Mouse (Mus musculus) large intestine, adult 2 months (tissue): ENCODE results near the gene Sec22a. TPM values are rescaled to one million over a fixed set of nuclear protein-coding genes. Genes with fewer than 3 reads are reported as not detected.

Experiments used
- DNase-seq: peaks from one replicate; pipeline ENCODE4 v3.0.0-alpha.2; 2012; ENCODE audit warnings: low read depth, low spot score
- WGBS: fragments of 180-500 bp; shearing (Covaris S2); methylation state at CpG from one replicate; pipeline ENCODE4 v1.1.7; 2018; 5-methylcytosine and 5-hydroxymethylcytosine counted together
- polyA plus RNA-seq: library from polyadenylated mRNA; depleted of rRNA; stranded (reverse); fragments of >200 nt; gene quantifications from 2 replicates; pipeline ENCODE4 v1.2.3, GENCODE M21; 2012

The Sec22a gene
- polyA plus RNA-seq, 1 experiment, result 26.1 TPM

DNA sequence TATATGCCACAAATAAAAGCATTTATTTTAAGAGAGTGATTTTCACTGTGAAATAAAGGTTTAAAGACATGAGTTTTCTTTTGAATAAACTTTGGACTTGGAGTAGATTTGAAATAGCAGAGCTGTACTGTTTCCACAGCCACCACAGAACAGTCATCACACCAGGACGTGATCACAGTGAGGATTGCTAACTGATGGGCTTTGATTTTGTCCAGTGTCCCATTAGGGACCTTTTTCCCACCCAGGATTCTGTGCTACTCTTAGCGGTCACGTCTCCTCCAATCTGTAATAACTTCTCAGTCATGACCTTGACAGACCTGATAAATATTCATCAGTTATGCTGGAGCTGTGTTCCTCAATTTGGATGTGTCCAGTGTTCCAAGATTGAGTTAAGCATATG is 48.2 kb downstream of the Sec22a start:
- WGBS, result 84% methylated on average over 3 of the region's 3 CpGs

DNA sequence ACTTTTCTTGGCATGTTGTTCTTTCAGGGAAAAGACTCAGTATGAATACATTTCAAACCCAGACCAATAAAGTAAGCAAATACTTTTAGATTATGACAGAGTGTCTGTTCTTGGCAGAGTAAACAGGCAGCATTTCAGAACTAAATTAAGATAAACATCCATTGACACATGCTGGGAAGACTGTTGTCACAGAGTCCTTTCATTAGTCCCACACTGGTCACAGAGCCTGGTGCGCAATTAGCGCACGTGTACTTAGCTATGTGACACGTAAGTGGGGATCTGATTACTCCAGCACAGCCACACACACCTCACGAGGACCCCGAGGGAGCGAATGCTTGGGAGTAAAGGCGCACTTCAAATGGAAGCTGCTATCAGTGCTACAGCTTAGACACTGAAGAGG is 52.1 kb downstream of the Sec22a start:
- no peak for DNase-seq
- 78% methylated on average over 8 of the region's 8 CpGs for WGBS

More for the DNA sequence above, 48.2 kb downstream of the Sec22a start:
- no peak for DNase-seq

DNA sequence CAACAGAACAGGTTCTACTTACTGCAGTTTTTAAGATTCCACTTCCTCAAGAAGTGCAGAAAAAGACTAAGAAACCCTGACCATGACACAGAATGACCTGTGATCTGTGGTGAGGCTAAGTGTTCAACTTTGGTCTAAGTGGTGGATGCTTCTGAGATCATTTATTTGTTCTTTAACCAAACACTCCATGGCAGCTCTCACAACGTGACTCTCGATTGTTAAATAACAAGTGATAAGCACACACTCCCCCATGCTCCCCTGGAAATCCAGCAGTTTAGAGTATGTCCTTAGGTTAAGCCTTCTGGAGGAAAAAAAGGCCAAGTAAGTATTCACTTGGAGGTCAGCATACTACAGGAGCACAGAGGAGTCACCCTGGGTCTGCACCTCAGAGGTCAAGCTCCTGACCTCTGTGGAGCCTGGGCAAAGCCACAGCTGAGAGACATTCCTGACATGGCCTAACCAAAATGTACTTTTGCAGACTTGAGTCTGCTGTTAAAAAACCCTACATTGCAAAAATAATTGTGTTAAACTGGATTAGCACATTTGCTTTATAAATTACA is 53.1 kb downstream of the Sec22a start:
- 27% methylated on average over 2 of the region's 2 CpGs for WGBS
- DNase-seq, result no peak

DNA sequence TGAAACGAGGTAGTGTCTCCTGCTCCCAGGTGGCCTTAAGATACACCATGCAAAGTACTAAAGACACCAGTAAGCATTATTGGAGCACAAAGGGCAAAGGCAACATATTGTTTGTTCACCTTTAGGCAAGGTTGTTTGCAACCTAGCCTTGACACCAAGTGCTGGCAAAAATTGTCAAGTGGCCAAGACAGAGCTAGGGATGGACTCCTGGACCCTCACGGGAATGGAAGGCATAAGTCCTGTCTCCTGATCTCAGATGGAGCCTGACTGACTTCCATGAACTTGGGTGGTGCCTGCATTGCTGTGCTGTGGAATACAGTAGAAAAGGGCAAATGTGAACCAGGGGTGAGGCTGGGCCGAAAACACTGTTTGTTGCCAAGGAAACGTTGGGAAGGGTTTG is 54.1 kb downstream of the Sec22a start:
- no peak for DNase-seq
- WGBS, result 76% methylated on average over 4 of the region's 4 CpGs

DNA sequence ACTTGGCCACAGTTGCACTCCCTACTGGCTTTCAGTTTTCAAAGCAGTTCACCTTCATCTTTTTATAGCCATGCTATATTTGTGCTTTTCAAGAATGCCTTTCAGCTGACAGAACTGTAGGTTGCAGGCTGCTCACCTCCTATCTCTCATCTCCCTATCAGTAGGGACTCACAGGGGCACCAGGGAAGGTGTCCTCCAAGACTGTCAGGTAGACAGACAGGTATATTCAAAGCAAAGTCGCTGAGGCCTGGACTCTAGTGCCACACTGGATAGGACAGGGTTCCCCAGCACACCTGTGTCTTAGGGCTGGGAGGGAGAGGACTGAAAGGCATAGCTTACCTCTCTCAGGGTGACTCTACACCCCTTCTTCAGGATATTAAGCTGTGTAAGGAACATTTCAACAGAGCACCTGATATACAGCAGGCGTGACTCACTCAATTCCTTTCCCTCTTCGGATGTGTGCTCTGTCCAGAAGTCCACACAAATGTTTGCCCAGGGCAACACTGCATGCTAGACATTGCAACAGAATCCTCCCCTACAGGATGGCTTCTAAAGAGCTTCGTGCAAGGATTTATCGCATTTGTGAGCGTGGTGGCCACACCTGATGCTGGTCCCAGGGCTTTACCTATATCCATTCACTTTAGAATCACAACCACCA is 55.1 kb downstream of the Sec22a start:
- no peak for DNase-seq
- WGBS, result 80% methylated on average over 6 of the region's 6 CpGs

DNA sequence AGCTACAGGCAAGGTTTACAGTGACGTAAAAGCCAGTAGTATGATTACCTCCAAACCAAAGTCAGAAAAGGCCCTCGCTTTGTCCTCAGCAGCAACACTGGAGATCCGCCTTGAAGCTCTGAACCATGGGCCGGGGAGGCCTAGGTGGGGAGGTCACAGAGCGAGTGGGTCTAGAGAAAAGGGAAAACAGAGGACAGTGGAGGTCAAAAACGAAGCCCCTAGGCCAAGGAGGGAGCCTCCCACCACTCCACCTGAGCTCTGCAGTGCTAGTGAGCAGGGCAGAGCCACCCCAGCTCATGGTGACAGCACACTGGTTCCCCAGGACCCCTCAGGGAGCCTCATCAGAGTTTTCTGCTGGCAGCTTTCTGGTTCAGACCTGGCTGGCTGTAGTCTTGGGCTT is 55.7 kb downstream of the Sec22a start:
- DNase-seq, result no peak
- WGBS, result 92% methylated on average over 6 of the region's 6 CpGs

DNA sequence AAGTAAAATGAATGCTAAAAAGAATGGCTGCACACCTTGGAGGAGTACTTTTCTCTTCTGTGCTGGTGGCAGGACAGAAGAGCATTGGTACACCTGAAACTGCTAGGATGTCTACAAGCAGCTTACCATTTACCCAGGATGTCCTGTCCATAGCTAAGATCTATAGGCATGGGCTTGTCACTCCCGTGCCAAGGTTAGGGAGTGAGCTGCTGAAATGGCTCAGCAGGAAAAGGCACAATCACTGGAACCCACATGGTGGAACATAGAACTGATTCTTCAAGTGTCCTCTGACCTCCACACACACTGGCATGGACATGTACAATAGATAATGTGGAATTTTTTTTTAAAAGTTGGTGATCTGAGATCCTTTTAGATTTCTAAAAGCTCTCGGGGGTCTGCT is 56.4 kb downstream of the Sec22a start:
- WGBS, result 92% methylated on average over 2 of the region's 2 CpGs
- no peak for DNase-seq

DNA sequence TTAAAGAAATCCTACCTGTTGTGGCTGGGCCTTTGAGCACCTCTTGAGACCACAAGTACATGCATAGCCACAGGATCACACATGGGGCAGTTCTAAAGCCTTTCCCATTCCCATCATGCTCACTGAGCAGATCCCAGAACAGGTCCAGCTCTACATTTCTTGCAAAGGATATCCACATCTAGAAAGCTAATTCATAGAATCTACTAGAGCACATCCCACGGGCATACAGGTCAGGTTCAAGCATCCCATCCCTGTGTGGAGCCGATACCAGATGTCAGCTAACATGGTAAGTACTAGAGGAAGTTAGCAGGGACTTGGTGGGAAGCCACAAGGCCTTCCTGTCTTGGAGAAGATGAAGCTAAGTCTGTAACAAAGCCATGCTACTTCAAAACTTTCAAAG is 57.1 kb downstream of the Sec22a start:
- no peak for DNase-seq
- 89% methylated on average over 2 of the region's 2 CpGs for WGBS

DNA sequence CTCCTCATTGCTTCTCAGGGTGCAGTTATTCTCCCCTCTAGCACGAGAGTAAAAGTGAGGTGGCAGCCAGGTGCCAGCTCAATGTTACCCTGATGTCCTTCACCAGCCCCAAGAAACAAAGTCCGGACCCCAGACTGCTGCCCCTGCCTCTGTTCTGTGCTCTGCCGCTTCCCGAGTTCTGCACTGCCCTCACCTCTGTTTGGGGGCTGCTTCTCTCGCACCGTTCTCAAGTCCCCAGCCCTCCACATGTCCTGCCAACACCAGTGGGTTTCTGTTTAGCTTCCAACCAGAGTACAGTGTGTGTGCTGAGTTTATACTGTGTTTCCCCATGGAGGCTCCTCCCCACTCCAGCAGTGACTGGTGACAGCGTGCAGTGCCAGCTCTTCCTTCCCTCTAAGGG is 58.5 kb downstream of the Sec22a start:
- no peak for DNase-seq
- WGBS, result 84% methylated on average over 7 of the region's 7 CpGs

DNA sequence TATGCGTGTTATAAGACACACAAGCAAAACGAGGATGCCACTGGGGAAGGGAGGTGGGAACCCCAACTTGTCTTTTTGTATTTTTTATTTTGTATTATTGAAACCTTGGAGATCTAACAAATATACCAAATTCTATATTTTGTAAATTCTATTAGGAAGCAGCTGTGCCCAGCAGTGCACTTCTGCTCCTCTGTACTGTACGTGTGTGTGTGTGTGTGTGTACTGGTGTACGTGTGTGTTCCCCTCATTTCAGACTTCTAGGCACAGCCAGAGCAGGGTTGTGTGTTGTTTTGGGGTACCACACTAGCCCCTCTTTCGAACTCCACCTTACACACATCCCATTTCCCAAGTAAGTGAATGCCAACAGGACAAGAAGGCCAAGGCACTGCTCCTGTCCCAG is 59.3 kb downstream of the Sec22a start:
- 87% methylated on average over 5 of the region's 5 CpGs for WGBS
- no peak for DNase-seq

DNA sequence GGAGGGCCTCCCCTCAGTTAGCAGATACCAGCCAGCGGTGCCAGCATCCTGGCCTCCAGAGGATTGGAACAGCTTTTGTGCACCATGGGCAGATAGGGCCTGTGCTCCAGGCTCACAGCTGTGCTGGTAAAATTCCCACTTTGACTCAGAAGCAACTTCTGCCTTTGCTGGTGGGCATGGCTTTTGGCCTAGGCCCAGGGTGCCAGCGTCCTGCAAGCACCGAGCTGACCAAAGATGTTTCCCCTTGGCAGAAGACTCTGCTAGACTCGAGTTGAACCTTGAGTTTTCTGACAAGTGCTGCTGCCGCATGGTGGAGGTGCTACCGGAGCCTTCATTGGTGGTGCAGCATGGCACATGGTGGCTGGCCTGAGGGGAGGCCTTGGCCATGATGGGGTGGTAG is 60.0 kb downstream of the Sec22a start:
- no peak for DNase-seq
- WGBS, result 90% methylated on average over 6 of the region's 6 CpGs

DNA sequence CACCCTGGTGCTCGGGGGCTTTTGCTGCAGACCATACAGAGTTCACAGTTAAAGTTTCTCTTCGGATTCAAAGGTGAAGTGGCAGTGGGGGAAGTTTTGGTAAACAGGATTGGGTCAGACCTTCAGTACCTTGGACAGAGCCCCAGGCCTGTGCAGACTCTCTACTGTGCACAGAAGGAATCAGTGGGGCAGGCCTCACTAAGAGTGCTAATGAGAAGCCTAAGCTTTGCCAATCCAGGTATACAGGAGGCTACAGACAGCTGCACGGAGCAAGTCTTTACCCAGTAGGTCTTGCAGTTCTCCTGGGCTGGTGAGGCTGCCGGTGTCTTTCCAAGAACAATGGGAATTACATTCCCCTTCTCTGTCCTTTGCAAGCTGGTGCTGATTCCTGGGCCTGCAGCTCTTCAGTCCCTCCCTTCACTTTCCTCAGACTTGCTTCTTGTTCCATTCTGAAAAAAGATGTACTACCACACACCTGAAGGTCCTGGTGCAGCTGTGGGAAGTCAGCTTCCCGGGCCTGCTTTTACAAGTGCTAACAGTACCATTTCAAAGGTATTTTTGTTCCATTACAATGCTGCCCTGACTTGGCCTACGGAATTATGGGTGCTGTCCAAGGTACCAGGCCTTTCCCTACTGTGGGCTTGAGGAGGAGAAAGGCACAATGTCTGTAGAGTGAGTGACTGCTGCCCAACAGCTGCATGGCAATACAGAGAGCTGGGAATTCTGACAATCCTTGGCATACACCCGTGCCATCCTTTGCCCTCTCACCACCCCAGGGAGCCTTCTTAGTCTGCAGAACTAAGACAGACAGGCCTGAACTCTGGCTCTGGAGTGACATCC is 61.1 kb downstream of the Sec22a start:
- 51% methylated on average over 7 of the region's 7 CpGs for WGBS
- no peak for DNase-seq

DNA sequence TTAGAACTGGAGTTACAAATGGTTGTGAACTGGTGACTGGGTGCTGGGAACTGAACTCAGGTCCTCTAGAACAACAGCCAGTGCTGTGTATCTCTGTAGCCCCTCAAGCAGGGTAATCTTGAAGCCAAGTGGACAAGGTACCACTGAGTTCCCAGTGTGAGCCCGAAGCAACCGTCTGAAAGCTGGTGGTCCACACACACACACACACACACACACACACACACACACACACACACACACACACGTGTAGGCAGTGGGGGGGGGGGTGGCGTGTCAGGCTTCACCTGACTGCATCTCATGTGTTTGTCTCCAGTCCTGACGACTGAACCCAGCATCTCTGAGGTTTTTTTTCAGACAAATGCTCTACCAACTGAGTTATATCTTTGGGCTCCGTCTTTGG is 63.6 kb downstream of the Sec22a start:
- DNase-seq, result no peak
- 93% methylated on average over 6 of the region's 6 CpGs for WGBS

DNA sequence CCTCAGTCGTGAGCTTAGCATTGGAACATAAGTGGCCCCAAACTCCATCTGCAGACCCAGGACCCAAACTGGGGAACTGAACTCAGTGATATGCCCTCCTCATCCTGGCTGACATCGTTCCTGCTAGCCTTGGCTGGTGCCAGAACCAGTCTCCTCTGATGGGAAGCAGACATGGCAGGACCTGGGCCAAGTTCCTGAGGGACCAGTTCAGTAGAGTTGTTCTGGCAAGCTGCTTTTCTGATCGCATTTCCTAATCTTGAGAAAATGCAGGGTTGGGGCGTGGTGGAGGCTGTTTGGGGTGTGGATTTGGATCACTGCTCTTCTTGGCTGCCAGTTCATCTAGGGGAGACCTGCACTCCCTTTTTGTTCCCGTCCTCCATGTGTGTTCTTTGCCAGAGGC is 65.9 kb downstream of the Sec22a start:
- no peak for DNase-seq
- WGBS, result 61% methylated on average over 5 of the region's 5 CpGs

DNA sequence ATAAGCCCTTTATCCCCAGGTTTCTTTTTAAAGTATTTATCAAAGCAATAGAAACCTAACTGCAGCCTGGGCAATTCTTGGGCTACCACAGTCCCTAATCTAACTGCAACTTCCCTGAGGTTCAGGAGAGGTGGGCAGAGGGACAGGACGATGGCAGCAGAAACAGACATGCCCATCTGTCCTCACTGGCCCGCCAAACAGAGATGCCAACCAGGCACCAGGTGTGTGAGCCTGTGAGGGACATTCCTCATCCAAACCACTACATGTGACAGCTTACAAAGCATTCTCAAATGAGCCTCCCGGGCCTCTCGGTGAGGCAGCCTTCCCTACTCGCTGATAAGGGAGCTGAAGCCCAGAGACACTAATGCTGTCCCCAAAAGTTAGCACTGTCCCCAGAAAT is 76.5 kb downstream of the Sec22a start:
- 93% methylated on average over 5 of the region's 5 CpGs for WGBS
- DNase-seq, result no peak

DNA sequence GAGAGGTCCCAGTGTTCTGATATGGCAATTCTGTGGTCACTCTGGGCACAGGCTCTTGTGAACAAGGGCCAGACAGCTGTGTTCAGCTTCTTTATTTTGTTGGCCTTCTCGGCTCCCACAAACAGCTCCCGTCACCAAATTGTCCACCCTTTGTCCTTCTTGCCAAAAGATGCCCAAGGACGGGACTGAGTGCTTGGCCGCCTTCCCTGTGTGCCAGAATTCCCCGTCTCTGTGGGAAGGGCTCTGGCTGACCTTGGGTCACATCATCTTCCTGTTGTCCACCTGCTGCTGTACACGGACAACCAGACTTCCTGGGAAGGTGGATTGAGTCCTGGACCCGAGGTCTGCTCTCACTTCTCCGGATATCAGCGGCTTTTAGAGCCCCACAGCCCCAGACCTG is 77.9 kb downstream of the Sec22a start:
- WGBS, result 80% methylated on average over 9 of the region's 9 CpGs
- DNase-seq, result no peak

DNA sequence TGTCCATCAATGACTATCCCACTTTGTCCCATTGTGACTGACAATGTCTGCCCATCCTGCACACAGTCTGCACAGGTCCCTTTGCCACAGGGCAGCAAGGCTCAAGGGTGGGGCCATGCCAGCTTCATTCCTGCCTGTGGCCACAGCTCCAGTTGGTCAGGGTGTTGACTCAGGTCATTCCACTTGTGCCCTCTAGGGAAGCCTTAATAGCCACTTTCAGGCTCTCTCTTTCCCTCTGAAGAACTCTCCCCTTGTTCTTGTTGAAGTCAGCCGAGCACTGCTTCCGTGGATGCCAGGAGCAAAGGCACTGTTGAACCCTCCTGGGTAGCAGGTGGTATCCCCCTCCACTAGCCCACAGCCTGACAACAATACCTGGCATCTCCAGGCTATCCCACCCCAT is 81.3 kb downstream of the Sec22a start:
- no peak for DNase-seq
- WGBS, result 80% methylated on average over 2 of the region's 2 CpGs

DNA sequence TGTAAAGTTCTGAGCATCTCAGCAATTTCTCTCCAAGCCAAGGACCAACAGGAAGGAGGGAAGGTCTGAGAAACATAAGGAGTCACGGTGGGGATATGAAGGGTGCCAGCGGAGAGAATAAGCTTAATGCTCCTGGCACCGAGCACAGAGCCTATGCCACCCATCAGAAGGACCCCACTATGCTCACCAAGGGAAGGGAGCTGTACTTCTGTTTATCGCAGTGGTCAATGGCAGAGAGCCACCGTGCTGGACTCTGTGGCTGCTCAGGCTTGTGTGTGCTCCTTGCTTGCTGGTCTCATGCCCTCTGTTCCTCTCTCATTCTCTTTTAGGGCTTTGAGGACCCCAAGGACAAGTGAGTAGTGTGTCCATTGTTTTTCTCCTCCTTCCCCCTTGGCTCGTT is 85.6 kb downstream of the Sec22a start:
- WGBS, result 80% methylated on average over 6 of the region's 6 CpGs
- DNase-seq, result no peak

DNA sequence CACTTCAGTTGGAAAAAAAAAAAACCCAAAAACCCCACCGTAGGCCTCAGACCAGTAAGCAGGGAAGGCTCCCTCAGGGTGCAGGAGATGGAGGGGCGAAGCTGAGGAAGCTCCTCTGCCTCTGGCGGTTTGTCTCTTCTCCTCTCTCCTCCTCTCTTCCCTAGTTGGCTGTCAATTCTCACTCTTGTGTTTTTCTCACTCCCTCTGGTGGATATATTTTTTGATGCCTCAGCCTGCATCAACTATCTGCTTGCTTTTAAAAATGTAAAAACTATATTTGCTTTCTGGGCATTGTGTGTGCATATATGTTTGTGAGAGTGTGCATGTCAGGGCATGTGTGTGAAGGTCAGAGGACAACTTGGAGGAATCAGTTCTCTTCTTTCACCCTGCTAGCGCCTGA is 91.3 kb downstream of the Sec22a start:
- 69% methylated on average over 4 of the region's 4 CpGs for WGBS
- no peak for DNase-seq

DNA sequence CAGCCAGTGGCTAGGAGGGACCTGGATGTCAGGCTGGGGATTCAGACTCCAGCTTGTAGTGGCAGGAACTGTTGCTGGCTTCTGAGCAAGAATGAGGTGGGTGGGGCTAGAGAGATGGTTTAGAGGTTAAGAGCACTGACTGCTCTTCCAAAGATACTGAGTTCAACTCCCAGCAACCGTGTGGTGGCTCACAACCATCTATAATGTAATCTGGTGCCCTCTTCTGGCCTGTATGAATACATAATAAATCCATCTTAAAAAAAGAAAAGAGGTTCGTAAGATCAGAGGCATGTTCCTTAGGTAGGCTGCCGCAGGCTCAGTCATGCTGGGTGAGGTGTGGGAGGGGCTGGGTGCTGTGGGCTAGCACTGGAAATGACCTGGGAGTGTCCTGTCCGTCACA is 92.1 kb downstream of the Sec22a start:
- WGBS, result 51% methylated on average over 4 of the region's 4 CpGs
- no peak for DNase-seq

DNA sequence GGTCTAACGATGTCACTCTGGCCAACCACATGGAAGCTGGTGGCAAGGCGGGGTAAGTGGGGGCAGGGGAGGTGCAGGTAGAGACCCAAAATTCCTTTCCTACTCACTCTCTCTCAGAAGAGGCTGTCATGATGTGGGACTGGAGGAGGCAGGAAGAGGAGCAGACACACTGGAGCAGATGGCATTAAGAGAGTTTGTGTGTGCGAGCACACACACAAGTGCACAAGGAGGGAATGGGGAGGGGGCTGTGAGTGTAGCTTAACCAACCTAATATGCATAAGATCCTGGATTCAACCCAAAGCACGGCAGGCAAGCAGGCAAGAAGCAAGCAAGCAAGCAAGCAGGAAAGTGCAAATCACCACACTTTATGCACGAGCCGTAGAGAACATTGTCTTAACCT is 92.8 kb downstream of the Sec22a start:
- WGBS, result 84% methylated on average over 6 of the region's 6 CpGs
- no peak for DNase-seq
